Comparison of ENCODE assay signal across 24 mouse cellular contexts in the genomic region with DNA sequence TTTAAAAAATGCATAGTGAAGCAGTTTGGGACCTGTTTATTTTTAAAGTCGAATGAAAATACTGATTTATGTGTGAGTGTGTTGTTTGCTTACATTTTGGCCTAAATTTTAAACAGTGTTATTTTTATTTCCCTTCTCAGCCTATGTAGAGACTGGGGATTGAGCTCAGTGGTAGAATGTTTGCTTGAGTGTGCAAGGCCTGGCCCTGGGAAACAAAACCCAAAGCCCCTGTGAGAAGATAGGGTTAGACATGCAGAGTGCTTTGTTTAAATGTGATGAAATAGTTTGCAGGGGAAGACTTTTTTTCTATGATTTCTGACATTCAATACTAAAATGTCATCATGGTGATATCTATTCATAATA.
"Had no signal": no experiment of that assay in that cellular context is flagged by ENCODE, and none has a peak within 500 bp of the region (broad histone marks: within the 10 kb centered on the region; RNA-seq: fewer than 3 reads in every experiment).

No protein-coding gene starts in this region.

- H3K36me3 ChIP-seq: hindbrain, embryonic 10.5 days; hindbrain, embryonic 12.5 days; limb, embryonic 10.5 days; limb, embryonic 12.5 days had no signal

- H3K9me3 ChIP-seq: heart, embryonic 13.5 days; heart, embryonic 15.5 days; hindbrain, embryonic 10.5 days; hindbrain, embryonic 12.5 days; limb, embryonic 10.5 days; limb, embryonic 12.5 days had no signal

- H3K9ac ChIP-seq: forebrain, postnatal 0 days; heart, embryonic 13.5 days; heart, embryonic 15.5 days; hindbrain, embryonic 12.5 days; hindbrain, embryonic 14.5 days; limb, embryonic 12.5 days had no signal

- H3K4me3 ChIP-seq: heart, adult 2 months; heart, embryonic 13.5 days; heart, embryonic 15.5 days; hindbrain, embryonic 10.5 days; hindbrain, embryonic 12.5 days; layer of hippocampus, adult 2 months; left cerebral cortex, adult 2 months; limb, embryonic 10.5 days; limb, embryonic 12.5 days had no signal

- H3K27me3 ChIP-seq: heart, embryonic 13.5 days; heart, embryonic 15.5 days; hindbrain, embryonic 12.5 days; limb, embryonic 12.5 days had no signal

- H3K27ac ChIP-seq: heart, adult 2 months; heart, embryonic 13.5 days; heart, embryonic 15.5 days; hindbrain, embryonic 10.5 days; hindbrain, embryonic 12.5 days; hindbrain, embryonic 14.5 days; layer of hippocampus, adult 2 months; left cerebral cortex, adult 2 months; limb, embryonic 10.5 days; limb, embryonic 12.5 days had no signal

- H3K4me2 ChIP-seq: heart, embryonic 11.5 days; heart, embryonic 13.5 days; heart, embryonic 15.5 days; hindbrain, embryonic 12.5 days; hindbrain, embryonic 14.5 days; limb, embryonic 12.5 days had no signal

- H3K4me1 ChIP-seq: heart, embryonic 15.5 days; hindbrain, embryonic 12.5 days; limb, embryonic 12.5 days had no signal

- ATAC-seq: forebrain, postnatal 0 days; hindbrain, embryonic 16.5 days; inflammation-experienced regulatory T-cells, adult 6 months; intestine, postnatal 0 days had no signal

- DNase-seq: forebrain, postnatal 0 days; gastrocnemius, postnatal 14 days; gastrocnemius, postnatal 36 days; heart, adult 11 months; heart, adult 2 months; heart, postnatal 4 days; kidney, adult 18-20 months; kidney, adult 8-10 months; kidney, postnatal 10 days; kidney, postnatal 25 days; kidney, postnatal 4 days had no signal
